Mouse (Mus musculus) thymus, postnatal 0 days (tissue): Measurements from ENCODE around the gene Gzmm. TPM values are rescaled to one million over a fixed set of nuclear protein-coding genes. Genes with fewer than 3 reads are reported as not detected.

ENCODE experiments used
- DNase-seq: peaks from one replicate; pipeline ENCODE4 v3.0.0-alpha.2; 2015; ENCODE audit warnings: low spot score
- polyA plus RNA-seq: library from polyadenylated mRNA; unstranded; fragments of >200 nt; fragmentation: Nextera tagmentation; extraction: Ambion mirVana; gene quantifications from 2 replicates; pipeline ENCODE4 v1.2.1, GENCODE M21; 2015

The Gzmm gene
- polyA plus RNA-seq, 1 experiment from 2014 or later: 0.35 TPM

GRCm38 (mm10) chr10:79723692-79724091 is 34.9 kb downstream of the Gzmm start:
- no peak for DNase-seq

GRCm38 (mm10) chr10:79726090-79726489 is 37.3 kb downstream of the Gzmm start:
- peak; percentile 41 for DNase-seq

GRCm38 (mm10) chr10:79728323-79729249 is 39.8 kb downstream of the Gzmm start:
- DNase-seq: no peak

- DNase-seq: no peak
Observed at GRCm38 (mm10) chr10:79729357-79729965, 40.6 kb downstream of the Gzmm start.

- peak; percentile 24 for DNase-seq
Observed at GRCm38 (mm10) chr10:79732500-79732899, 43.7 kb downstream of the Gzmm start.

GRCm38 (mm10) chr10:79733847-79734246 is 45.0 kb downstream of the Gzmm start:
- no peak for DNase-seq

- DNase-seq: no peak
Observed at GRCm38 (mm10) chr10:79735361-79735760, 46.5 kb downstream of the Gzmm start.

GRCm38 (mm10) chr10:79736706-79737105 is 47.9 kb downstream of the Gzmm start:
- no peak for DNase-seq

- DNase-seq: peak; percentile 13
Observed at GRCm38 (mm10) chr10:79738259-79738658, 49.4 kb downstream of the Gzmm start.

- DNase-seq: no peak
Observed at GRCm38 (mm10) chr10:79739234-79739633, 50.4 kb downstream of the Gzmm start.

- DNase-seq: no peak
Observed at GRCm38 (mm10) chr10:79740863-79741262, 52.0 kb downstream of the Gzmm start.

GRCm38 (mm10) chr10:79743161-79743560 is 54.3 kb downstream of the Gzmm start:
- DNase-seq: no peak

GRCm38 (mm10) chr10:79743650-79744365 is 55.0 kb downstream of the Gzmm start:
- no peak for DNase-seq

Other genes starting within 250 kb of the Gzmm start
- gene Vmn2r83, start 220.3 kb upstream of the Gzmm start, polyA plus RNA-seq: not detected in 2 replicates
- 3.3 and 4.2 TPM in 2 replicates for gene Plpp2, start 155.2 kb upstream of the Gzmm start, polyA plus RNA-seq
- gene Mier2, start 133.8 kb upstream of the Gzmm start, polyA plus RNA-seq: 32.4 and 32.7 TPM in 2 replicates
- gene Theg, start 101.7 kb upstream of the Gzmm start, polyA plus RNA-seq: not detected in 2 replicates
- not detected in 2 replicates for gene C2cd4c, start 75.0 kb upstream of the Gzmm start, polyA plus RNA-seq
- gene Shc2, start 51.1 kb upstream of the Gzmm start, polyA plus RNA-seq: 0.24 and 0.26 TPM in 2 replicates
- 0.10 TPM in 1 of 2 replicates, not detected in the other for gene Odf3l2, start 43.3 kb upstream of the Gzmm start, polyA plus RNA-seq
- gene Madcam1, start 24.5 kb upstream of the Gzmm start, polyA plus RNA-seq: 2.4 and 3.4 TPM in 2 replicates
- gene Tpgs1, start 19.7 kb upstream of the Gzmm start, polyA plus RNA-seq: 56.0 and 58.2 TPM in 2 replicates
- 138 and 141 TPM in 2 replicates for gene Cdc34, start 6.8 kb upstream of the Gzmm start, polyA plus RNA-seq
- 376 and 398 TPM in 2 replicates for gene Bsg, start 15.5 kb downstream of the Gzmm start, polyA plus RNA-seq
- 0.05 TPM in 1 of 2 replicates, not detected in the other for gene Hcn2, start 27.6 kb downstream of the Gzmm start, polyA plus RNA-seq
- 35.2 and 39.5 TPM in 2 replicates for gene Polrmt, start 57.6 kb downstream of the Gzmm start, polyA plus RNA-seq
- 0.23 TPM in 1 of 2 replicates, not detected in the other for gene Fgf22, start 66.1 kb downstream of the Gzmm start, polyA plus RNA-seq
- gene Rnf126, start 77.9 kb downstream of the Gzmm start, polyA plus RNA-seq: 74.1 and 80.0 TPM in 2 replicates
- gene Fstl3, start 88.3 kb downstream of the Gzmm start, polyA plus RNA-seq: 5.4 and 6.0 TPM in 2 replicates
- 31.6 and 32.5 TPM in 2 replicates for gene Prss57, start 101.9 kb downstream of the Gzmm start, polyA plus RNA-seq
- 50.5 and 51.3 TPM in 2 replicates for gene Palm, start 104.6 kb downstream of the Gzmm start, polyA plus RNA-seq
- 7.5 and 10.5 TPM in 2 replicates for gene Misp, start 132.0 kb downstream of the Gzmm start, polyA plus RNA-seq
- gene Ptbp1, start 165.4 kb downstream of the Gzmm start, polyA plus RNA-seq: 217 and 246 TPM in 2 replicates
- gene Prtn3, start 185.5 kb downstream of the Gzmm start, polyA plus RNA-seq: 1.7 TPM in 2 replicates
- gene Plppr3, start 185.6 kb downstream of the Gzmm start, polyA plus RNA-seq: 3.3 and 3.4 TPM in 2 replicates
- gene Elane, start 197.2 kb downstream of the Gzmm start, polyA plus RNA-seq: 0.30 and 0.74 TPM in 2 replicates
- 4.2 TPM in 1 of 2 replicates, not detected in the other for gene Cfd, start 201.8 kb downstream of the Gzmm start, polyA plus RNA-seq
- gene Med16, start 219.9 kb downstream of the Gzmm start, polyA plus RNA-seq: 32.6 and 39.1 TPM in 2 replicates
- gene Gm26602, start 221.8 kb downstream of the Gzmm start, polyA plus RNA-seq: 5.3 and 15.5 TPM in 2 replicates
- 0.48 and 1.2 TPM in 2 replicates for gene Kiss1r, start 228.0 kb downstream of the Gzmm start, polyA plus RNA-seq
- 129 and 131 TPM in 2 replicates for gene R3hdm4, start 232.2 kb downstream of the Gzmm start, polyA plus RNA-seq
- 3.7 TPM in 2 replicates for gene Arid3a, start 238.0 kb downstream of the Gzmm start, polyA plus RNA-seq